Mouse (Mus musculus) erythroblast, embryonic 14.5 days (primary cell): Measurements from ENCODE around the gene Fibin. TPM values are rescaled to one million over a fixed set of nuclear protein-coding genes. Genes with fewer than 3 reads are reported as not detected.

ENCODE experiments used
- H3K27me3 ChIP-seq: 2 replicates; pipeline ENCODE4 v1.6.1; 2012; ENCODE audit warnings: inconsistent platforms; ENCODE audit not compliant: control insufficient read depth
- H3K36me3 ChIP-seq: 2 replicates; pipeline ENCODE4 v1.6.1; 2012; ENCODE audit warnings: mild to moderate bottlenecking, inconsistent platforms; ENCODE audit not compliant: control insufficient read depth
- H3K4me1 ChIP-seq: 2 replicates; pipeline ENCODE4 v1.6.1; 2012; ENCODE audit warnings: inconsistent platforms; ENCODE audit not compliant: control insufficient read depth
- H3K4me3 ChIP-seq: replicated peaks from 2 replicates; pipeline ENCODE3; 2012; ENCODE audit warnings: moderate library complexity, mild to moderate bottlenecking, inconsistent platforms
- H3K9me3 ChIP-seq: 2 replicates; pipeline ENCODE4 v1.6.1; 2012; ENCODE audit warnings: low read length, inconsistent platforms, mixed read lengths; ENCODE audit not compliant: control insufficient read depth
- GATA1 ChIP-seq: IDR thresholded peaks from 2 replicates; pipeline ENCODE4 v1.6.1; 2012; ENCODE audit warnings: low read length, inconsistent platforms, mixed read lengths
- TAL1 ChIP-seq: IDR thresholded peaks from 3 replicates; pipeline ENCODE4 v1.6.1; 2012; ENCODE audit warnings: low read length, inconsistent platforms, mixed read lengths
- polyA plus RNA-seq: library from polyadenylated mRNA; stranded (reverse); fragments of >175 nt; gene quantifications from 2 replicates; pipeline ENCODE4 v1.2.3, GENCODE M21; 2012

Fibin gene
- polyA plus RNA-seq, 1 experiment: not detected

DNA sequence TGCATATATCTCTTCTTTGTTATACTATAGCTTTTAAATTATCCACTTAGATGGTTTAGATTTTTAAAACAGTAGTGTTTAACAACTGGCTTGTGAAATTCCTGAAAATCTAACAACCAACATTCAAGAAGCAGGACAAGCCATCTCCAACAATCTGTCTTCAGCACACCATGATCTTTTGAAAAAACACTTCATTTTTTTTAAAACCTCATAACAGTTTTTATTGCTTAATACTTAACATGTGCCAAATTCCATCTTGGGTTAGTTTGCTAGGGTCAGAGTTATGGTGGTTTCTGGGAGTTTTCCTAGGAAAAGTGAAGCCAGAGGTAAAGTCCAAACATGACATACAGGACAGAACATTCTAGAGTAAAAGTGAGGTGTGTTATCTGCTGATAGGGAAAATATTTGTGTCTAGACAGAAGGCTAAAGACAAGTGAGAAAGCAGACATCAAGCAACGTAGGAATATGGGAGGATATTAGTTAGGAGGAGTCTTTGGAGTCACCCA, 4.5 kb upstream of the Fibin start:
- Histone ChIP-seq H3K9me3 (peaks cover 2% of the 10 kb centered on the region; the same call in 1 of the 2 replicates), H3K36me3 (no peaks in the 10 kb centered on the region), H3K27me3 (peaks cover 5% of the 10 kb centered on the region), H3K4me3 (no peak overlapping the region), H3K4me1 (no peaks in the 10 kb centered on the region)
- TF ChIP-seq GATA1 (no peak), TAL1 (no peak)

DNA sequence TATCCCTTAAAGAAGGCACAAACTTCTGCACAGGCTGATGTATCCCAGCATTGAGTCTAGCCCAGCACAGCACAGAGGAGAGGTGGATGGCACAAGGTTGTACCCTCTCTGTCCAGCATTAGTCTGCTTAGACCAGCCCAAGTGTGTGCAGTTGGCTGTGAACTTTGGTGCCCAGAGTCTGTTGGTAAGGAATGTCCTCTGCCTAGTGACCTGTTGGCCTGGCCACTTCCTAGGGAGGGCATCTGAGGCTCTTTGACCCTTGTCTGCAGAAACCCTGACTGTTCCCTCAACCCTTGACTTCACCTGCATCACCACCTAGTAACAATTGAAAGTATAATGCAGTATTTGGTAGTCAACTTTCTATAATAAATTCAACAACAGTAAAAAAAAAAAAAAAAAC, 2.4 kb upstream of the Fibin start:
- Histone ChIP-seq H3K9me3 (peaks cover 2% of the 10 kb centered on the region; the same call in 1 of the 2 replicates), H3K4me3 (no peak overlapping the region), H3K4me1 (no peaks in the 10 kb centered on the region), H3K27me3 (peaks cover 10% of the 10 kb centered on the region), H3K36me3 (no peaks in the 10 kb centered on the region)
- no peak for TF ChIP-seq GATA1
- TF ChIP-seq TAL1: no peak

DNA sequence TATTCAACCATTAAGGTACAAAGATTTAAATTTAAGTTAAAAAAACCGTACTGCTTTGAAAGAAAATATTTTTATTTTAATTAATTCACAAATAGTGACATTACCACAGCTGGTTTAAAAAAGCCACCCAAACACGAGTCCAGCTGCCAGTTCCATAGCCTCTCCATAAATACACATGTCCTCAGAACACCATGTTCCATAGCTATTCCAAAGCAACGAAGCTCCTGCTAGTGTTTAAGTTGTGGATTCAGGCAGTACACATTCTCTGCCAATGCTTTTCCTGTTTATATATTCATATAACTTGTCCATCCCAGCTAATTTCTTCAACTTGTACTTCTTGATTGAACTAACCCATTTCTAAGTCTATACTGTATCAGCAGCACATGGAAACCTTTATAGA, 872 bp upstream of the Fibin start:
- no peak for TF ChIP-seq GATA1

DNA sequence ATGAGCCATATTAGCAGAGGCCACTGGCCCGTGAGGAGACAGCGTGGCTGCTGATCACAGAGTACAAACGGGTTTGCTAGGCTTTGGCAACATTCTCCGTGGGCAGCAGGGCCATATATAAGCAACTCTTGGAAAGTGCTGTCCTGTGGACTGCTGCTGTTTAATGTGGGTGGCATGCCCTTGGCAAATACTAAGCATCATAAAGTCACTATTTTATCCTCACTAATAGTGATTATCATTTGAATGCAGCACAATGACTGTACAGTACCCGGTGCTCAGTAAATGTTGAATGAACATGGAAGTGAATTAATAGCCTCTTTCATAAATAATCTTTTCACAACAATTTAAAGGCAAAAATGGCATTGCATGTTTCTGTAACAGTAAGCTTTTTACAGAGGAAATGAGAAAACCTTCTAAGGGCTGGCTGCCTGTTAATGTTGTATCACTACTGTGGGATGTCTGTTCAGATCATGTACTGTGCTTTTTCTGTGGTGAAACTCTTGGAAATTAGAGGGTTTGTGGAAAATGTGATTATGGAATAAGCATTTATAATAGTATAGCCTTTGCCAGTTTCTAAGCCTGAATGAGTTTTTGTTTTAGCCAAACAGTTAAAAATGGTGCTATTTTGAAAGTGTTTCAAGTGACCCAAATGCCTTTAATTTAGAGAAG, 9.5 kb downstream of the Fibin start:
- Histone ChIP-seq H3K4me3 (no peak overlapping the region), H3K36me3 (no peaks in the 10 kb centered on the region), H3K27me3 (no peaks in the 10 kb centered on the region), H3K4me1 (no peaks in the 10 kb centered on the region), H3K9me3 (no peaks in the 10 kb centered on the region)
- TF ChIP-seq TAL1 (no peak), GATA1 (no peak)

More for the DNA sequence above, 872 bp upstream of the Fibin start:
- Histone ChIP-seq H3K27me3 (peaks cover 10% of the 10 kb centered on the region), H3K9me3 (peaks cover 2% of the 10 kb centered on the region; the same call in 1 of the 2 replicates), H3K4me1 (no peaks in the 10 kb centered on the region), H3K36me3 (no peaks in the 10 kb centered on the region), H3K4me3 (no peak overlapping the region)

DNA sequence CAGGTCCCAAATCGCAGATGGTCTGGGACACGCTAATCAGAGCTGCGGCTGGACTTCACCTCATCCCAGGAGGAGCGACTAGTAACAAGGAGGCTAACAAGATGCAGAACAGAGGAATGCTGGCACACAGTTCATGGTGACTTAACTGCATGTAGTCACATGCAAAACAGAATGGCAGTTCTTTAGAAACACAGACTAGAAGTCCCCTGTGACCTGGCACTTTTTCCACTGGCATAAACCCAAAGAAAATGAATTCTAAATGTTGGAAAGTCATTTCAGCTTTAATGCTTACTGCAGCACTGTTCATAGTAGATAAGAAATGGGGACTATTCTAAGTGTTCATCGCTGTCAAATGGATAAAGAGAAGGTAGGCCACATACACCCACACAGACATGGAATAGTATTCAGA, 11.1 kb downstream of the Fibin start:
- no peaks in the 10 kb centered on the region for H3K27me3 ChIP-seq
- TF ChIP-seq GATA1 (no peak), TAL1 (no peak)
- H3K4me1 ChIP-seq: no peaks in the 10 kb centered on the region
- H3K9me3 ChIP-seq: no peaks in the 10 kb centered on the region
- no peak overlapping the region for H3K4me3 ChIP-seq
- no peaks in the 10 kb centered on the region for H3K36me3 ChIP-seq

DNA sequence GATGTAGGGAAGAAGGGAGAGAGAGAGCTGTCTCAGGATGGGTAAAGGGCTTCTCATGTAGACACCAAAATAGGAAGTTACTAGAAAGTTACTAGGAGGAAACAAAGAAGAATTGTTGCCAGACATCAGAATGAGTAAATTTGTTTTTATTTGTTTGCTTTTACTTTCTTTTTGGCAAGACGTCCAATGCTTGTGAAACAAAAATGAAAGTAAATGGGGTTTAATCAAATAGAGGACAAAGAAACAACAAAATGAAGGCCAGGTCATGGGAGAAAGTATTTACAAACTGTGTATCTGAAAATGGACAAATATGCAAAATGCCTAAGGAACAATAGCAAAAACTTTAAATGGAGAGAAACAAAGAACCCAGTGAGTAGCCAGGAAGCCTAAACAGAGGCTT, 11.6 kb downstream of the Fibin start:
- H3K4me1 ChIP-seq: no peaks in the 10 kb centered on the region
- H3K4me3 ChIP-seq: no peak overlapping the region
- no peaks in the 10 kb centered on the region for H3K9me3 ChIP-seq
- TF ChIP-seq GATA1 (no peak), TAL1 (no peak)
- H3K27me3 ChIP-seq: no peaks in the 10 kb centered on the region
- H3K36me3 ChIP-seq: no peaks in the 10 kb centered on the region

DNA sequence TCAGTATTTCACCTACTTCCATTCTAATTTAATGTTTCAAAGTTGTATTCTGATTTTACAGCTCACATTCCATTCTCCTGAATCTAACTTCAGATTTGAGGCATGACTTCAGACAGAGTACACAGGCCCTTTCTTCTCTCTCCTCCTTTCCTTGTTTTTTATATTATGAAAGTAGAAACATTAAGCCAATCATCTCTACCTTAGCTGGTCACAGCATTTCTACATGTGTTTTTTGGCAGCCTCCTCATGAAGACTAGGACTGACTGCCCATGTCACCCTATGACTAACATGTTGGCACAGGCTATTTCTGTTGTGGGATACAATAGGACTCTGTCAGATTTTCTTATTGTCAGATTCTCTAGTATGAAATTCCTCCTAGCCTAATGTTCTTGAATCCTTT, 34.0 kb downstream of the Fibin start:
- Histone ChIP-seq H3K9me3 (no peaks in the 10 kb centered on the region), H3K4me3 (no peak overlapping the region), H3K27me3 (no peaks in the 10 kb centered on the region), H3K36me3 (no peaks in the 10 kb centered on the region), H3K4me1 (no peaks in the 10 kb centered on the region)
- TF ChIP-seq GATA1 (no peak), TAL1 (no peak)

DNA sequence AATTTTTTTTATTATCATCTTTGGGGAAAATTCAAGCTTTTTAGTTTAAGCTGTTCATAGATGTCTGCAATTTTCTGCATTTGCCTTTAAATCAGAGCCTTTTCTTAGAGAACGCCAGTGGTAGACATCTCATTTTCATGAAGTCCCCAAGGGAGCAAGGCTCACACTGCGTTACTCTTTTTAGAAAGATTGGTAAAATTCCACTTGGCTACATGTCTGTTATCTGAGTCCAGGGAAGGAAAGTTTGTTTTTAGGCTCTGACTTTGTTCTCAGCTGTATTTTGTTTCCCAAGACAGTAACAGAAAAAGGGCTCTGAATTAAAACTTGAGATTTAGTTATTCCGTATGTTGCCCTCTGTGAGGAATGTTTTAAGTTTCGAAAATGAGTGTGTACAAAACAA, 43.0 kb downstream of the Fibin start:
- no peaks in the 10 kb centered on the region for H3K9me3 ChIP-seq
- no peaks in the 10 kb centered on the region for H3K36me3 ChIP-seq
- no peak overlapping the region for H3K4me3 ChIP-seq
- H3K4me1 ChIP-seq: no peaks in the 10 kb centered on the region
- no peaks in the 10 kb centered on the region for H3K27me3 ChIP-seq
- TF ChIP-seq TAL1 (no peak), GATA1 (no peak)

DNA sequence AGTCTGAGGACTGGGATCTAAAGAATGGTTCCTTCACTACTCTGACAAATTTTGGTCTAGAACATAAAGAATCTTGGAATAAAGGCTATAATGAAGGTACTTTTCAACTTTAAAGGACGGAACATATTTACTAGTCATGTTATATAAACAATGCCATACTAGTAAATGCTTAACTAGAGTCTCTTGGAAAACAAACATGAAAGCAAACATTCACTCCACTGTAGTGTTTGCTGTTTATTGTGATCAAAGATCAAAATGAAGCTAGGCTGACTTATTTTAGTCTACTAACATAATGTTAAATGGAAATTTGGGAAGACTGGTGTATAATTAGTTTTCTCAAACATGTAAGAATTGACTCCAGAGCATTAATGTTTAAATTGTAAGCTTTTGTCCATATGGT, 43.7 kb downstream of the Fibin start:
- H3K4me1 ChIP-seq: no peaks in the 10 kb centered on the region
- H3K36me3 ChIP-seq: no peaks in the 10 kb centered on the region
- TF ChIP-seq TAL1 (no peak), GATA1 (no peak)
- no peak overlapping the region for H3K4me3 ChIP-seq
- no peaks in the 10 kb centered on the region for H3K9me3 ChIP-seq
- no peaks in the 10 kb centered on the region for H3K27me3 ChIP-seq

DNA sequence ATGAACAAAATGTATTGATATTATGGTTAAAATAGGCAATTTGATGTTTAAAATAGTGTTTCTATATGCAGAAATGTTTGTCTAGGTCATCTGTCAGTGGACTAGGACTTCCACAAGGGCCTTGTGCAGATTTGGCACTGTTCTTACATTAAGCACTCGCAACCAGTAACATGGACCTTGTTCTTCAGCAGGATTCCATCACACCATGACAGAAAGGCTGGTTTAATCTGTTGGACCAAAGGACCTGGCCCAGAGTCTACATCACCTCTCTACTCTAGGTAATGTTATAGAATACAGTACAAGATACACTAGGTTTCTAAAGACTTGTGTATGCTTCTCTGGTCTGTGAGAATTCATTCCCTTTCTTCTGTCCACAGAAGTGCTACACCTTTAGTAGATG, 44.3 kb downstream of the Fibin start:
- no peak overlapping the region for H3K4me3 ChIP-seq
- TF ChIP-seq TAL1: no peak
- TF ChIP-seq GATA1: no peak
- no peaks in the 10 kb centered on the region for H3K9me3 ChIP-seq
- H3K27me3 ChIP-seq: no peaks in the 10 kb centered on the region
- H3K4me1 ChIP-seq: no peaks in the 10 kb centered on the region
- H3K36me3 ChIP-seq: no peaks in the 10 kb centered on the region
